In the genomic region with DNA sequence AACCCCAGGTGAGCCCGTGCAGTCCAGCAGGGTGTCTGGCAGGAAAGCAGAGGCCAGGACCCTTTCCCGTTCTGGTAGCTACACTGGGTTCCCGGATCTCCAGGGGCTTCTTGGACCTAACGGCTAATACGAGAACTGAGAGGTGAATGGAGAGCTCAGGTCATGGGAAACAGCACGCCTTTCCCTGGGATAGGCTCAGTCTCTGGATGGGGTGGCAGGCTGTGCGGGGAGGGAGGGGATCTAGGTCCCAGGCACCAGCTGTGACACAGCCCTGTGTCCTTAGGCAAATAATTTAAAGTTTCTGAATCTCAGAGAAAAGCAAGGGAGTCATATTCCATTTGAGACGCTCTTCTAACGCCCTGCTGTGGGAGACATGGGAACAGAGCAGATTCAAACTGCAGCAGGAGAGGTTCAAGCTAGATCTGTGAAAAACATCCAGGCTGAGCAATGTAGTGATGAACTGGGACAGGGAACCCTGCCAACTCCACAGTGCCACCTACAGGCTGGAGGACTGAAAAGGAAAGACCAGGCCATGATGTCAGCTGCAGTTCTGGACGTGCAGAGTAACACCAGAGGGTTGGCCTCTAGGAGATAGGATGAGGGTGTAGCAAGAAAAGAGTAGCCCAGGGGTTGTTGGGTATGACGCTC, we compare ENCODE assay signal across 8 mouse cellular contexts.
A peak's percentile ranks its signal among the peaks of the same experiment; 100 is the strongest.
DNase-seq lines count a peak whose midpoint lies in the region; ATAC-seq lines count a peak whose summit lies in the region.

No protein-coding gene starts in this region.

- 46% methylated on average over 11 of the region's 11 CpGs for WGBS in forebrain, embryonic 13.5 days
- WGBS in liver, embryonic 15.5 days (ENCODE audit: insufficient replicate concordance) = 41% methylated on average over 11 of the region's 11 CpGs
- 53% methylated on average over 11 of the region's 11 CpGs for WGBS in neural tube, embryonic 11.5 days

- H3K9me3 ChIP-seq in forebrain, embryonic 13.5 days (replicated peaks) = no peaks in the 10 kb centered on the region
- no peaks in the 10 kb centered on the region for H3K9me3 ChIP-seq in liver, embryonic 15.5 days (replicated peaks)
- no peaks in the 10 kb centered on the region for H3K9me3 ChIP-seq in neural tube, embryonic 11.5 days (ENCODE audit: control insufficient read depth, low read length)

- H3K36me3 ChIP-seq in forebrain, embryonic 13.5 days (ENCODE audit: poor library complexity, severe bottlenecking) = no peaks in the 10 kb centered on the region
- H3K36me3 ChIP-seq in liver, embryonic 15.5 days (replicated peaks) = no peaks in the 10 kb centered on the region
- no peaks in the 10 kb centered on the region for H3K36me3 ChIP-seq in neural tube, embryonic 11.5 days (ENCODE audit: control insufficient read depth, insufficient read depth, low read length)

- 0 out of 2 replicates have a peak, but pooled peaks cover 7% of the 10 kb centered on the region for H3K4me1 ChIP-seq in forebrain, embryonic 13.5 days
- H3K4me1 ChIP-seq in liver, embryonic 15.5 days (replicated peaks) = peaks cover 8% of the 10 kb centered on the region
- H3K4me1 ChIP-seq in neural tube, embryonic 11.5 days (ENCODE audit: control insufficient read depth, insufficient read depth, low read length) = no peaks in the 10 kb centered on the region

- H3K27ac ChIP-seq in forebrain, embryonic 13.5 days = no peak overlapping the region
- H3K27ac ChIP-seq in liver, embryonic 15.5 days (replicated peaks) = no peak overlapping the region
- H3K27ac ChIP-seq in neural tube, embryonic 11.5 days (ENCODE audit: low read depth, low read length) = no peak overlapping the region

- H3K27me3 ChIP-seq in forebrain, embryonic 13.5 days = no peaks in the 10 kb centered on the region
- H3K27me3 ChIP-seq in liver, embryonic 15.5 days = no peaks in the 10 kb centered on the region; the same call in 1 of the 2 replicates
- no peaks in the 10 kb centered on the region for H3K27me3 ChIP-seq in neural tube, embryonic 11.5 days (ENCODE audit: control insufficient read depth, insufficient read depth, low read length)

- peak overlapping the region; percentile 6; the same call in 1 of the 2 replicates for H3K4me3 ChIP-seq in forebrain, embryonic 13.5 days
- H3K4me3 ChIP-seq in liver, embryonic 15.5 days (replicated peaks) = peak overlapping the region; percentile 16
- H3K4me3 ChIP-seq in neural tube, embryonic 11.5 days (ENCODE audit: low read depth, low read length) = no peak overlapping the region

- H3K9ac ChIP-seq in forebrain, embryonic 13.5 days = 0 out of 2 replicates have a peak overlapping the region, but pooled peaks have one; percentile 10
- no peak overlapping the region for H3K9ac ChIP-seq in liver, embryonic 15.5 days
- peak overlapping the region; percentile 14; the same call in 1 of the 2 replicates for H3K9ac ChIP-seq in neural tube, embryonic 11.5 days (ENCODE audit: low read length)

- H3K4me2 ChIP-seq in forebrain, embryonic 13.5 days = peak overlapping the region; percentile 34
- H3K4me2 ChIP-seq in liver, embryonic 15.5 days = peak overlapping the region; percentile 58
- peak overlapping the region; percentile 29 for H3K4me2 ChIP-seq in neural tube, embryonic 11.5 days (ENCODE audit: low read depth)

- ATAC-seq in cerebellum, adult (ENCODE audit: insufficient number of reproducible peaks, low FRiP score, low TSS enrichment) = 0 out of 2 replicates have a peak, but pooled peaks have one; percentile 26
- ATAC-seq in forebrain, embryonic 13.5 days = 0 out of 2 replicates have a peak, but pooled peaks have one; percentile 30
- ATAC-seq in liver, embryonic 15.5 days (ENCODE audit: insufficient read depth) = peak; percentile 18; the same call in 1 of the 2 replicates
- ATAC-seq in neural tube, embryonic 11.5 days (ENCODE audit: insufficient read depth, low FRiP score, low TSS enrichment) = no peak

- peak; percentile 51 for DNase-seq in right cerebral cortex, postnatal 14 days
- no peak for DNase-seq in right cerebral cortex, postnatal 36 days (ENCODE audit: low spot score in 2 of 2)
- peak; percentile 76 for DNase-seq in hindlimb bud, embryonic 11.5 days (ENCODE audit: extremely low spot score, low read depth, low spot score)
- peak; percentile 54 for DNase-seq in neural tube, embryonic 11.5 days (ENCODE audit: low spot score)
- DNase-seq in urinary bladder, postnatal 36 days (ENCODE audit: low spot score in 2 of 2) = peak; percentile 26 to 38

Comparison
In these comparisons a context has a peak if more than half of its experiments do, and no peak if none do; other contexts are left out.
1. DNase-seq: peak in right cerebral cortex, postnatal 14 days (single experiment), hindlimb bud, embryonic 11.5 days (single experiment), neural tube, embryonic 11.5 days (single experiment) and urinary bladder, postnatal 36 days (2 of 2); none in right cerebral cortex, postnatal 36 days (0 of 2).
2. Peak in every context shown above with its lines, with median percentiles within 50 percentile points of each other: H3K4me2 ChIP-seq.